Mouse (Mus musculus): ENCODE measurements around the gene Aldh4a1. TPM values are rescaled to one million over a fixed set of nuclear protein-coding genes. Genes with fewer than 3 reads are reported as not detected.

Aldh4a1 gene
- total and polyA plus RNA-seq, 2 experiments from 2014 or later = 25.7 to 29.1 TPM

DNA sequence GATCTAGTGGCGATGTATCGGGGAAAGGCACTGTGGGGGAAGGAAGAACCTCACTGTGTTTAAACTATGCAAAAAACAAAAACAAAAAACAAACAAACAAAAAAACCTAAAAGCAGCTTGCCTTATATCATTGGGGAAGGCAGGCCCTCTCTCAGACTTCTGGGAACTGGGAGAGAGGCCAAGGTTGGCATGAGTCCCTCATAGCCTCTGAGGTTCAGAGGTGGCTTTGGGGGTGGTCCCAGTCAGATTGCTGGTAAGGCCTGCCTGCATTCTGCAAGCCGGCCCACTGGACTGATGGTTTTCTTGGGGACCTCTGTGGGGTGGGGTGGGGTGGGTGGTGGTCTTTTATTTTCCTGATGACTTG is 5.7 kb upstream of the Aldh4a1 start:
- peak; percentile 30 for DNase-seq
- WGBS = 38% methylated on average over 3 of the region's 3 CpGs
- no peak for ATAC-seq
- no peaks in the 10 kb centered on the region for H3K27me3 ChIP-seq (ENCODE audit: insufficient read depth, low read length)
- H3K36me3 ChIP-seq (ENCODE audit: insufficient read depth) = peaks cover 19% of the 10 kb centered on the region
- H3K27ac ChIP-seq (ENCODE audit: low read depth, low read length) = no peak overlapping the region
- H3K4me3 ChIP-seq (ENCODE audit: low read depth, low read length) = peak overlapping the region; percentile 31
- H3K4me2 ChIP-seq (ENCODE audit: low read depth) = peak overlapping the region; percentile 51
- H3K4me1 ChIP-seq (ENCODE audit: insufficient read depth) = 0 out of 2 replicates have a peak, but pooled peaks cover 5% of the 10 kb centered on the region
- no peaks in the 10 kb centered on the region for H3K9me3 ChIP-seq (ENCODE audit: low read length)
- H3K9ac ChIP-seq = no peak overlapping the region
- no peak for TF ChIP-seq CTCF (IDR thresholded peaks at IDR 0.05; ENCODE audit: low read depth)

DNA sequence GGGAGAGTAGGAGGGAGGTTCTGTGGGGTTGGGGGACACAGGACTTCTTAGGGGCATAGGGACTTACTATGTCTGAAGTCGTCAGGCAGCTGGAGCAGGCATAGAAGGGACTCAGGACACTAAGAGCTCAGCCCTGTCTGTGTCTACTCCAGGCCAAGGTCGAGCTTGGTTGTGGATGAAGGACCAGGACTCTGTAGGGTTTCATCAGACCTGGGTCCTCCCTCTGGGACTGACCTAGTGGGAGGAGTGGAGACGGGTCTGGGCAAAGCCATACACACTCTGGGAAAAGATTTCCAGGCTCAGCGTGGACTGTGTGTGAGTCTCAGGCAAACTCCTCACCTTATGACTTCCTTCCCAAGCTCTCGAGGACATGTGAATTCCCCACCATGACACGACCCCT is 2.9 kb upstream of the Aldh4a1 start:
- ATAC-seq (no peak), DNase-seq (no peak)
- no peaks in the 10 kb centered on the region for H3K9me3 ChIP-seq (ENCODE audit: low read length)
- H3K4me2 ChIP-seq (ENCODE audit: low read depth) = no peak overlapping the region
- H3K9ac ChIP-seq = no peak overlapping the region
- peaks cover 13% of the 10 kb centered on the region for H3K4me1 ChIP-seq (ENCODE audit: insufficient read depth)
- no peaks in the 10 kb centered on the region for H3K27me3 ChIP-seq (ENCODE audit: insufficient read depth, low read length)
- peaks cover 2% of the 10 kb centered on the region; the same call in 1 of the 2 replicates for H3K36me3 ChIP-seq (ENCODE audit: insufficient read depth)
- no peak overlapping the region for H3K27ac ChIP-seq (ENCODE audit: low read depth, low read length)
- TF ChIP-seq CTCF (IDR thresholded peaks at IDR 0.05; ENCODE audit: low read depth) = no peak
- no peak overlapping the region for H3K4me3 ChIP-seq (ENCODE audit: low read depth, low read length)
- 77% methylated on average over 6 of the region's 6 CpGs for WGBS

DNA sequence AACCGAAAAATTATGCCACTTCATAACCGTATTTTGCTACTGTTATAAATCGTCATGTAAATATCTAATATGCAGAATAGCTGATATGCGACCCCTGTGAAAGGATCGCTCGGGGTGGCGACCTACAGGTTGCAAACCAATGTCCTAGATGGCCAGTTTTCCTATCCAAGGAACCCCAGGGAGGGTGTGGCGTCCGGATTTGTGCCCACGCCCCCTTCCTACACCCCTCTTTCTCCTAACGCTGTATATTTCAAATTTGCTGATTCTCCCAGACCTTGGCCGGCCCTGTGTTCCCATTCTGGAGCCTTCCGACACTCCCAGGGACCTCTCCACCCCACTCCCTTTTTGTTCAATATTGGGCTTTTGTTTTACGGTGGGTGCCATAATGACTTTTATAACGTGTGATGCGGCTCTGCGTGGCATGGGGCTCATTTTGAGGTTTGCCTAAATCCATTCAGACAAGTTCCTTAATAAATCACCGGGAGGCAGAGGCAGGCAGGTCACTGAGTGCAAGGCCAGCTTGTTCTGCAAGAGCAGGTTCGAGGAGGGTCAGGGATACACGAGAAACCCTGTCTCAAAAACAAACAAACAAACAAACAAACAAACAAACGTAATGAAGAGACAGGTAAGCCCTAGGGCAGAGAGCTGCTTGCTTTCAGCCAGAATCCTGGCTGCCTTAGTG is 909 bp downstream of the Aldh4a1 start:
- Histone ChIP-seq H3K36me3 (ENCODE audit: insufficient read depth) (no peaks in the 10 kb centered on the region), H3K9ac (peak overlapping the region; percentile 79), H3K27me3 (ENCODE audit: insufficient read depth, low read length) (no peaks in the 10 kb centered on the region), H3K4me1 (ENCODE audit: insufficient read depth) (peaks cover 13% of the 10 kb centered on the region), H3K4me3 (ENCODE audit: low read depth, low read length) (peak overlapping the region; percentile 85), H3K9me3 (ENCODE audit: low read length) (no peaks in the 10 kb centered on the region), H3K4me2 (ENCODE audit: low read depth) (peak overlapping the region; percentile 83), H3K27ac (ENCODE audit: low read depth, low read length) (peak overlapping the region; percentile 91; the same call in 1 of the 2 replicates)
- TF ChIP-seq CTCF (IDR thresholded peaks at IDR 0.05; ENCODE audit: low read depth) = no peak
- ATAC-seq = no peak
- WGBS = 22% methylated on average over 21 of the region's 21 CpGs
- no peak for DNase-seq

DNA sequence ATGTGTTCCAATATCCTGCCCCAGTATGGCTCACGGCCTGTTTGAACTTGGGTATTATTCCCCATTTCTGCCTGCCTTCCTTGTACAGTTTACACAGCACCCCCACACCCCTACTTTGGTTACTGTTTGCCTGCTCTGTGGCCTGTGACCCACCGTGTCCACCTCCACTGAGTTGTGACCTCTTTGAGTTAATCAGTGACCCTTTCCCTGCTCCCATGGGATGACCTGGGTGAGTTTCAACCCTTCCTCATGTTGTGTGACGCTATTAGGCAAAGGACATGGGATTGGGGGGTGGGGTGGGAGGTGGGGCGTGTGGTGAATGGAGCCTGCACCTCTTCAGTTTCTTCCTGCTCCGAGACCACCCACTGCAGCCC is 1.4 kb downstream of the Aldh4a1 start:
- no peak for TF ChIP-seq CTCF (IDR thresholded peaks at IDR 0.05; ENCODE audit: low read depth)
- no peak for ATAC-seq
- Histone ChIP-seq H3K4me2 (ENCODE audit: low read depth) (peak overlapping the region; percentile 83), H3K4me1 (ENCODE audit: insufficient read depth) (peaks cover 13% of the 10 kb centered on the region), H3K4me3 (ENCODE audit: low read depth, low read length) (peak overlapping the region; percentile 85), H3K9me3 (ENCODE audit: low read length) (no peaks in the 10 kb centered on the region), H3K36me3 (ENCODE audit: insufficient read depth) (no peaks in the 10 kb centered on the region), H3K27me3 (ENCODE audit: insufficient read depth, low read length) (no peaks in the 10 kb centered on the region), H3K9ac (peak overlapping the region; percentile 79; the same call in 1 of the 2 replicates), H3K27ac (ENCODE audit: low read depth, low read length) (no peak overlapping the region)
- DNase-seq = no peak
- 63% methylated on average over 5 of the region's 5 CpGs for WGBS

DNA sequence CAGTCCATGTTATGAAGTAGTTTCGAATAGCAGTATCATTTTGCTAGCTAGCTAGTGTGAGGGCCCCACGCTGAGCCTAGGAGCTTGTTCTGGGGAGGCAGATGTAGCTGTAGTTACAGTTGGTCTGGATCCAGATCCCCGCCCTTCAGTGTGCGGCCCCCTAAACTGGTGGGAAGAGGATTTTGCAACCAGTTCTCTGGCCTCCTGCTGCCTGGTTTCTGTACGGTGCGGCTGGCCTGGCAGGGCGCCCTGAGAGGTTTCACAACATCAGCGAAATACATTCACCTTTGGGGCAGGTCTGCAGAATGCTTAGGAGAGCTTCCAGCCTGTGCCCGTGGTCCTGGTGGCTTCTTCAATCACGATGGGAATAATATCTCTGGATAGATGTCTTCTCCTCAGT is 2.0 kb downstream of the Aldh4a1 start:
- TF ChIP-seq CTCF (IDR thresholded peaks at IDR 0.05; ENCODE audit: low read depth) = no peak
- ATAC-seq (no peak), DNase-seq (no peak)
- no peak overlapping the region for H3K4me3 ChIP-seq (ENCODE audit: low read depth, low read length)
- no peak overlapping the region for H3K9ac ChIP-seq
- H3K27ac ChIP-seq (ENCODE audit: low read depth, low read length) = no peak overlapping the region
- WGBS = 72% methylated on average over 10 of the region's 10 CpGs
- H3K4me2 ChIP-seq (ENCODE audit: low read depth) = peak overlapping the region; percentile 83
- no peaks in the 10 kb centered on the region for H3K9me3 ChIP-seq (ENCODE audit: low read length)
- peaks cover 13% of the 10 kb centered on the region for H3K4me1 ChIP-seq (ENCODE audit: insufficient read depth)
- no peaks in the 10 kb centered on the region for H3K36me3 ChIP-seq (ENCODE audit: insufficient read depth)
- no peaks in the 10 kb centered on the region for H3K27me3 ChIP-seq (ENCODE audit: insufficient read depth, low read length)

DNA sequence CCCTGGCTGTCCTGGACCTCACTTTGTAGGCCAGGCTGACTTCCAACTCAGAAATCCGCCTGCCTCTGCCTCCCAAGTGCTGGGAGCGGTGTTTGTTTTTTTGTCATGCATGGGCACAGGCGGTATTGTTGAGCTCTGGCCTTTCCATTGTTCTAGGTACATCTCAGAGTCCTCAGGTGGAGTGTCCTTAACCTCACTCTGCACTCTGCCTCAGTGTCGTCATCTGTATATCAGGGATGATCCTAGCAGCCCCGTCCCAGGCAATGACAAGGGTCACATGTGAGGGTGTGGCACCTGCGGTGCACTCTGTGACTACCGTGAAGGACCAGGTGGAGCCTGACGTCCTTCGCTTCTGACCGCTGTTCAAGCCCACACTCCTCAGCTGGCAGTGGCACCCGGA is 4.7 kb downstream of the Aldh4a1 start:
- H3K9me3 ChIP-seq (ENCODE audit: low read length) = no peaks in the 10 kb centered on the region
- TF ChIP-seq CTCF (IDR thresholded peaks at IDR 0.05; ENCODE audit: low read depth) = no peak
- H3K27ac ChIP-seq (ENCODE audit: low read depth, low read length) = no peak overlapping the region
- DNase-seq = no peak
- WGBS = 92% methylated on average over 11 of the region's 11 CpGs
- H3K4me2 ChIP-seq (ENCODE audit: low read depth) = no peak overlapping the region
- peaks cover 8% of the 10 kb centered on the region for H3K4me1 ChIP-seq (ENCODE audit: insufficient read depth)
- H3K9ac ChIP-seq = no peak overlapping the region
- H3K36me3 ChIP-seq (ENCODE audit: insufficient read depth) = no peaks in the 10 kb centered on the region
- H3K27me3 ChIP-seq (ENCODE audit: insufficient read depth, low read length) = no peaks in the 10 kb centered on the region
- H3K4me3 ChIP-seq (ENCODE audit: low read depth, low read length) = no peak overlapping the region
- ATAC-seq = no peak

DNA sequence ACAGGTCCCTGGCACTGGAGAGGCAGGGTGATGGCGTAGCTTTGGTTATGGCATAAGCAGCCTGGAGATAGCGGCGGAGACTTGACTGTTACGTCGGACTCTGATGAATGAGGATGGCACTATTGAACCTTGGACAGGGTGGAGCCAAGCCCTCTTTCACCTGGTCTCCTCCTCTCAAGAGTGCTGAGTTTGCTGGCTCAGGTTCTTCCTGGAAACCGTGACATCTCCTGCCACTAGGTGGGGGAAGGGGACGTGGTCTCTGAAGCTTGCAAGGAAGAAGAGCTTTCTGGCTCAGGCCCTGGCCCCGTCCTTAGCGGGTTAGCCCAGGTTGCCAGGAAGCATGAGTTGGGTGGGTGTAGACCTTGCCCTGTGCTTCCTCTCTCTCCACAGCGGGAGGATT is 7.5 kb downstream of the Aldh4a1 start:
- no peak for ATAC-seq
- 76% methylated on average over 10 of the region's 10 CpGs for WGBS
- no peaks in the 10 kb centered on the region for H3K4me1 ChIP-seq (ENCODE audit: insufficient read depth)

More for the DNA sequence above, 7.5 kb downstream of the Aldh4a1 start:
- Histone ChIP-seq H3K36me3 (ENCODE audit: insufficient read depth) (no peaks in the 10 kb centered on the region), H3K4me2 (ENCODE audit: low read depth) (no peak overlapping the region), H3K27ac (ENCODE audit: low read depth, low read length) (no peak overlapping the region), H3K4me3 (ENCODE audit: low read depth, low read length) (no peak overlapping the region), H3K27me3 (ENCODE audit: insufficient read depth, low read length) (no peaks in the 10 kb centered on the region), H3K9me3 (ENCODE audit: low read length) (no peaks in the 10 kb centered on the region), H3K9ac (no peak overlapping the region)
- peak; percentile 25; the same call in 1 of the 2 replicates for TF ChIP-seq CTCF (IDR thresholded peaks at IDR 0.05; ENCODE audit: low read depth)
- DNase-seq = no peak
